Mouse (Mus musculus) heart, adult 2 months (tissue): ENCODE results near the gene Fgd3.

Source experiments
- CTCF ChIP-seq: fragments of 200-600 bp; IDR thresholded peaks from 2 replicates; pipeline ENCODE4 v1.8.1; 2022; ENCODE audit warnings: antibody characterized with exemption, mild to moderate bottlenecking, moderate library complexity
- EP300 ChIP-seq: fragments of 200-500 bp; IDR thresholded peaks from 2 replicates; pipeline ENCODE4 v1.6.1; 2011; ENCODE audit warnings: low read depth, low read length, control low read depth; ENCODE audit not compliant: insufficient read depth
- POLR2A ChIP-seq: fragments of 200-500 bp; IDR thresholded peaks from 2 replicates; pipeline ENCODE4 v1.6.1; 2011; ENCODE audit warnings: mild to moderate bottlenecking, low read depth, low read length, control low read depth; ENCODE audit not compliant: insufficient read depth

DNA sequence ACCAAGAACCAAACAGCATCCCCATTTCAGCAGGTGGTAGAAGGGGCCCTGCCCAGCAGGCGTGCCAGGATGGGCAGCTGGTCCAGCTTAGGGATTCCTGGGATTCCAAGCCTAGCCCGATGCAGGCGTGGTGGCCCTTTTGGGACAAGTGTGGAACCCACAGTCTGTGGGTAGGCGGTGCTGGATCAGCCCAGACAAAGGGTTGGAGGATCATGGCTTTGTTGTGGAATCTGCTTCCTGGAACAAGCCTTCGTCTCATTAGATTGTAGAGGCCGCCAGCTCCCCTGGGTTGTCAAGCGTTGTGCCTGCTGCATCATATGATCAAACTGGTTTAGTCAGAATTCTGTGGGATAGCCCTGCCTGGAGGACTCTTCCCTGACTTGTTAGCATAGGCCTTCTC, 42.3 kb upstream of the Fgd3 start:
- no peak for TF ChIP-seq POLR2A
- 0 out of 2 replicates have a peak, but pooled peaks have one; percentile 28 for TF ChIP-seq EP300
- no peak for TF ChIP-seq CTCF
